Mouse (Mus musculus) stomach, postnatal 0 days (tissue): ENCODE data around the gene Enho. TPM values are rescaled to one million over a fixed set of nuclear protein-coding genes. Genes with fewer than 3 reads are reported as not detected.

Experiments
- ATAC-seq: fragments of 200-750 bp; cut with Nextera tagmentation; 2 replicates; pipeline ENCODE4 v1.8.0; 2017; ENCODE audit not compliant: low FRiP score, low TSS enrichment
- DNase-seq: peaks from one replicate; pipeline ENCODE4 v3.0.0-alpha.2; 2016; ENCODE audit warnings: low spot score
- H3K27ac ChIP-seq: fragments of 300-500 bp; sonication (generic); replicated peaks from 2 replicates; pipeline ENCODE4 v1.5.1; 2014; ENCODE audit warnings: mild to moderate bottlenecking, control low read depth
- H3K27me3 ChIP-seq: fragments of 300-500 bp; sonication (generic); 2 replicates; pipeline ENCODE4 v1.6.1; 2014; ENCODE audit warnings: low read length; ENCODE audit not compliant: control insufficient read depth, insufficient read depth
- H3K36me3 ChIP-seq: fragments of 300-500 bp; sonication (generic); 2 replicates; pipeline ENCODE4 v1.6.1; 2014; ENCODE audit warnings: low read length, mixed read lengths; ENCODE audit not compliant: control insufficient read depth, insufficient read depth
- H3K4me1 ChIP-seq: fragments of 300-500 bp; sonication (generic); replicated peaks from 2 replicates; pipeline ENCODE4 v1.6.1; 2014; ENCODE audit warnings: antibody characterized with exemption; ENCODE audit not compliant: control insufficient read depth, insufficient read depth
- H3K4me2 ChIP-seq: fragments of 300-500 bp; sonication (generic); replicated peaks from 2 replicates; pipeline ENCODE4 v1.6.1; 2014; ENCODE audit warnings: low read depth, mild to moderate bottlenecking, control low read depth, moderate library complexity
- H3K4me3 ChIP-seq: fragments of 300-500 bp; sonication (generic); 2 replicates; pipeline ENCODE4 v1.5.1; 2014; ENCODE audit warnings: low read depth, low read length, control low read depth
- H3K9ac ChIP-seq: fragments of 300-500 bp; sonication (generic); 2 replicates; pipeline ENCODE4 v1.6.1; 2014; ENCODE audit warnings: mild to moderate bottlenecking, low read length, control low read depth, mixed read lengths
- H3K9me3 ChIP-seq: fragments of 300-500 bp; sonication (generic); 2 replicates; pipeline ENCODE4 v1.6.1; 2016; ENCODE audit warnings: low read length; ENCODE audit not compliant: control insufficient read depth
- CTCF ChIP-seq: IDR thresholded peaks from 2 replicates; pipeline ENCODE4 v1.5.1; 2016; ENCODE audit warnings: antibody characterized with exemption, low read depth, mild to moderate bottlenecking, moderate library complexity
- EP300 ChIP-seq: optimal IDR thresholded peaks from 2 replicates; pipeline ENCODE3; 2016; ENCODE audit warnings: antibody characterized with exemption
- WGBS: fragments of 180-500 bp; shearing (Covaris S2); extraction: QIAGEN DNeasy Blood & Tissue Kit; methylation state at CpG from one replicate; pipeline ENCODE4 v1.1.7; 2014; 5-methylcytosine and 5-hydroxymethylcytosine counted together
- polyA plus RNA-seq: library from polyadenylated mRNA; unstranded; fragments of >200 nt; fragmentation: Nextera tagmentation; extraction: Ambion mirVana; gene quantifications from 2 replicates; pipeline ENCODE4 v1.2.1, GENCODE M21; 2015

Enho gene
- polyA plus RNA-seq, 1 experiment from 2014 or later, result 50.5 TPM

DNA sequence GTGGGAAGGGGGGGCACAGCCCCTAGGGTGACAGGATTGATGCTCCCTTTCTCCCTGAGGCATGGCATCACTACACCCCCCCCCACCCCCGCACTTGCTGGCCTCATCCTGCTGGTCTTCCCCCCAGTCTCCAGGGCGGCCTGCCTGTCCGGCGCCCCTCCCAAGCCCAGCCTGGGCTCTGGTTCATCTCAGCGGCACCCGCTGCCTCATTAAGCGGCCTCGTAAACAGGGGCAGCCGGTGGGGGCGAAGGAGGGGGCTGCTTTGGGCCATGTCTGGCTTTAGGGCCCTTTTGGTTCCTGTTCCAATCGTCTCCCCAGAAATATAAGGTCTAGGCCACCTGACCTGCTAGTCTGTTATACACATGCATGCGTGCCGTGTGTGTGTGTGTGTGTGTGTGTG is 19.4 kb upstream of the Enho start:
- ATAC-seq, result no peak
- Histone ChIP-seq H3K9ac (no peak overlapping the region), H3K27me3 (no peaks in the 10 kb centered on the region), H3K9me3 (no peaks in the 10 kb centered on the region), H3K36me3 (no peaks in the 10 kb centered on the region; the same call in 1 of the 2 replicates), H3K27ac (no peak overlapping the region), H3K4me2 (no peak overlapping the region), H3K4me3 (no peak overlapping the region), H3K4me1 (no peaks in the 10 kb centered on the region)
- 84% methylated on average over 13 of the region's 13 CpGs for WGBS
- DNase-seq, result no peak
- TF ChIP-seq CTCF, result no peak
- no peak for TF ChIP-seq EP300

- Histone ChIP-seq H3K9me3 (no peaks in the 10 kb centered on the region), H3K4me2 (no peak overlapping the region), H3K36me3 (no peaks in the 10 kb centered on the region; the same call in 1 of the 2 replicates), H3K4me1 (no peaks in the 10 kb centered on the region), H3K9ac (no peak overlapping the region), H3K4me3 (no peak overlapping the region), H3K27ac (no peak overlapping the region), H3K27me3 (no peaks in the 10 kb centered on the region)
- 0 out of 2 replicates have a peak, but pooled peaks have one; percentile 25 for ATAC-seq
- TF ChIP-seq CTCF (no peak), EP300 (no peak)
- peak; percentile 44 for DNase-seq
- 46% methylated on average over 15 of the region's 25 CpGs for WGBS
Measured at GRCm38 (mm10) chr4:41658566-41659384, 18.7 kb upstream of the Enho start.

DNA sequence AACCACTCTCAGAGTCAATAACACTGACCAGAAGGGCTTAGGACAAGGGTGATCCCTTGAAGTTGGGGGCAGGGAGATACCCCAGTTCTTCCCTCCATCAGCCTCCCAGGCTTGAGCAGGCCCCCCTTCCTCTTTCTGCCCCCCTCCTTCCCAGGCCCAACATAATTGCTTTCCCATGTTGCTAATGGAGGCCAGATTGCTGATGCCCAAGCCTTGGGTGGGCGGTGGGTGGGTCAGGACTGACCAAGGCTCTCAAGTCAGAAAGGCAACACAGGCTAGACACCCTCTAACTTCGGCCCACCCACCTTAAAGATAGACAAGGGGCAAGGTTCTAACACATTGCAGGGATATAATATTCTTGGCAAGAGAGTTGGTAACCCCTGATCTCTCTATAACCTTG is 15.4 kb upstream of the Enho start:
- DNase-seq (no peak), ATAC-seq (no peak)
- WGBS, result 89% methylated on average over 2 of the region's 2 CpGs
- no peak overlapping the region for H3K9ac ChIP-seq
- no peaks in the 10 kb centered on the region for H3K9me3 ChIP-seq
- no peaks in the 10 kb centered on the region for H3K36me3 ChIP-seq
- TF ChIP-seq CTCF (no peak), EP300 (no peak)
- H3K27ac ChIP-seq, result no peak overlapping the region
- H3K4me3 ChIP-seq, result no peak overlapping the region
- no peaks in the 10 kb centered on the region for H3K4me1 ChIP-seq
- H3K4me2 ChIP-seq, result no peak overlapping the region
- no peaks in the 10 kb centered on the region for H3K27me3 ChIP-seq

- Histone ChIP-seq H3K9ac (no peak overlapping the region), H3K4me2 (no peak overlapping the region), H3K9me3 (no peaks in the 10 kb centered on the region), H3K27me3 (no peaks in the 10 kb centered on the region), H3K4me3 (no peak overlapping the region), H3K36me3 (no peaks in the 10 kb centered on the region), H3K27ac (no peak overlapping the region), H3K4me1 (no peaks in the 10 kb centered on the region)
- ATAC-seq (no peak), DNase-seq (peak; percentile 58)
- 14% methylated on average over 7 of the region's 7 CpGs for WGBS
- peak; percentile 80 for TF ChIP-seq CTCF
- TF ChIP-seq EP300, result no peak
Measured at GRCm38 (mm10) chr4:41654217-41654616, 14.1 kb upstream of the Enho start.

GRCm38 (mm10) chr4:41653730-41654129 is 13.6 kb upstream of the Enho start:
- H3K4me1 ChIP-seq, result no peaks in the 10 kb centered on the region
- no peak for DNase-seq
- no peaks in the 10 kb centered on the region for H3K27me3 ChIP-seq
- TF ChIP-seq CTCF, result no peak
- TF ChIP-seq EP300, result no peak
- no peak overlapping the region for H3K4me2 ChIP-seq
- H3K36me3 ChIP-seq, result no peaks in the 10 kb centered on the region
- ATAC-seq, result no peak
- WGBS, result 64% methylated on average over 6 of the region's 6 CpGs
- H3K9ac ChIP-seq, result no peak overlapping the region
- H3K9me3 ChIP-seq, result no peaks in the 10 kb centered on the region
- no peak overlapping the region for H3K4me3 ChIP-seq
- H3K27ac ChIP-seq, result no peak overlapping the region

DNA sequence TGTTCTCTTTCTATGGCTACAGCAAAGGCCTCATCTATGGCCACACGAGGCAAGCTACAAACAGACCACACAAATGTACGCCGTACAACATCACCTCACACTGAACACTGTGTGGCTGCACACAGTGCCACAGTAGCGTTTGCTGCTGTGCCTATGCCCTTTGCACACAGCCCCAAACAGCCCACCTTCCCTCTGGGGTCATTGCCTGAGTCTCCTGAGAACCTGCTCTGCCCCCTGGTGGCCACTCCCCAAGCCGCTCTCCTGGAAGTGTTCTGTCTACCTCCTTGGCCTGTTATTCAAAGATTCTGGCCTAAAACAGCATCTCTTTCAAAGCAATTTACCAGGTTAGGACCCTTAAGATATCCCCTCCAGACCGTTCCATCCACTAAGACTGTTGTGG is 13.2 kb upstream of the Enho start:
- ATAC-seq (no peak), DNase-seq (peak; percentile 70)
- no peak for TF ChIP-seq EP300
- peak; percentile 88 for TF ChIP-seq CTCF
- H3K9me3 ChIP-seq, result no peaks in the 10 kb centered on the region
- 50% methylated on average over 6 of the region's 6 CpGs for WGBS
- no peaks in the 10 kb centered on the region for H3K27me3 ChIP-seq
- H3K9ac ChIP-seq, result no peak overlapping the region
- no peaks in the 10 kb centered on the region for H3K36me3 ChIP-seq
- no peaks in the 10 kb centered on the region for H3K4me1 ChIP-seq
- no peak overlapping the region for H3K27ac ChIP-seq
- H3K4me3 ChIP-seq, result no peak overlapping the region
- no peak overlapping the region for H3K4me2 ChIP-seq
